Mouse (Mus musculus): ENCODE data around the gene Mnx1. TPM values are rescaled to one million over a fixed set of nuclear protein-coding genes. Genes with fewer than 3 reads are reported as not detected.
"Not testable (repeated sequence)": the region's sequence is repeated elsewhere in the genome, so short reads cannot be mapped to it uniquely, and the experiment has no call there.

Gene Mnx1
- polyA plus RNA-seq, 1 experiment from 2014 or later = not detected

GRCm38 (mm10) chr5:29456895-29457656 lies 21.2 kb downstream of the Mnx1 start:
- no peaks in the 10 kb centered on the region for H3K9me3 ChIP-seq (replicated peaks; ENCODE audit: control insufficient read depth, low read length)
- no peak overlapping the region for H3K4me2 ChIP-seq
- no peak overlapping the region for H3K9ac ChIP-seq (ENCODE audit: low read depth, low read length)
- peaks cover 5% of the 10 kb centered on the region; the same call in 1 of the 2 replicates for H3K36me3 ChIP-seq (ENCODE audit: control insufficient read depth, insufficient read depth, low read length)
- H3K4me1 ChIP-seq (ENCODE audit: control insufficient read depth, insufficient read depth, low read length) = no peaks in the 10 kb centered on the region
- H3K4me3 ChIP-seq (ENCODE audit: low read depth, low read length) = no peak overlapping the region
- no peak overlapping the region for H3K27ac ChIP-seq (ENCODE audit: low read depth, low read length)
- no peaks in the 10 kb centered on the region for H3K27me3 ChIP-seq (ENCODE audit: control insufficient read depth, insufficient read depth, low read length)
- no peak for ATAC-seq (replicated peaks; ENCODE audit: insufficient number of reproducible peaks, low FRiP score, low TSS enrichment)
- WGBS (ENCODE audit: insufficient replicate concordance) = 69% methylated on average over 5 of the region's 5 CpGs

- H3K27me3 ChIP-seq (ENCODE audit: control insufficient read depth, insufficient read depth, low read length) = no peaks in the 10 kb centered on the region
- H3K4me3 ChIP-seq (ENCODE audit: low read depth, low read length) = no peak overlapping the region
- no peak for ATAC-seq (replicated peaks; ENCODE audit: insufficient number of reproducible peaks, low FRiP score, low TSS enrichment)
- H3K9me3 ChIP-seq (replicated peaks; ENCODE audit: control insufficient read depth, low read length) = no peaks in the 10 kb centered on the region
- peaks cover 21% of the 10 kb centered on the region for H3K36me3 ChIP-seq (ENCODE audit: control insufficient read depth, insufficient read depth, low read length)
- no peak overlapping the region for H3K27ac ChIP-seq (ENCODE audit: low read depth, low read length)
- H3K4me2 ChIP-seq = no peak overlapping the region
- 74% methylated on average over 4 of the region's 4 CpGs for WGBS (ENCODE audit: insufficient replicate concordance)
- H3K4me1 ChIP-seq (ENCODE audit: control insufficient read depth, insufficient read depth, low read length) = no peaks in the 10 kb centered on the region
- H3K9ac ChIP-seq (ENCODE audit: low read depth, low read length) = no peak overlapping the region
Observed at GRCm38 (mm10) chr5:29452352-29452751, 25.9 kb downstream of the Mnx1 start.

GRCm38 (mm10) chr5:29445275-29445674 lies 33.0 kb downstream of the Mnx1 start:
- no peak overlapping the region for H3K27ac ChIP-seq (ENCODE audit: low read depth, low read length)
- no peak overlapping the region for H3K4me3 ChIP-seq (ENCODE audit: low read depth, low read length)
- WGBS (ENCODE audit: insufficient replicate concordance) = 93% methylated on average over 2 of the region's 2 CpGs

DNA sequence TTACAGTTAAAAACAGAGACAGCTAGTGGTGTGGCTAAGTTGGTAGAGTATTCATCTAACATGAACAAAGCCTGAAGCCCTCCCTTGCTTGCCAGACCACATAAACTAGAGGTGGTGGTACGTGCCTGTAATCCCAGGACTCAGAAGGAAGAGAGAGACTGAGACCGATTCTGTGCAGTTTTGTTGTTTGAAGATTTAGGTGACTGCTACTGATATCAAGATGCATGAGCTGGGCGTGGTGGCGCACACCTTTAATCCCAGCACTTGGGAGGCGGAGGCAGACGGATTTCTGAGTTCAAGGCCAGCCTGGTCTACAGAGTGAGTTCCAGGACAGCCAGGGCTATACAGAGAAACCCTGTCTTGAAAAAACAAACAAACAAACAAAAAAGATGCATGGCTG lies 41.5 kb downstream of the Mnx1 start:
- H3K27ac ChIP-seq (ENCODE audit: low read depth, low read length); H3K27me3 ChIP-seq (ENCODE audit: control insufficient read depth, insufficient read depth, low read length); H3K4me2 ChIP-seq; ATAC-seq (replicated peaks; ENCODE audit: insufficient number of reproducible peaks, low FRiP score, low TSS enrichment); H3K4me1 ChIP-seq (ENCODE audit: control insufficient read depth, insufficient read depth, low read length); H3K4me3 ChIP-seq (ENCODE audit: low read depth, low read length); H3K9ac ChIP-seq (ENCODE audit: low read depth, low read length); H3K9me3 ChIP-seq (replicated peaks; ENCODE audit: control insufficient read depth, low read length): not testable (repeated sequence)
- 89% methylated on average over 6 of the region's 6 CpGs for WGBS (ENCODE audit: insufficient replicate concordance)
- peaks cover 22% of the 10 kb centered on the region for H3K36me3 ChIP-seq (ENCODE audit: control insufficient read depth, insufficient read depth, low read length)

More at GRCm38 (mm10) chr5:29445275-29445674, 33.0 kb downstream of the Mnx1 start:
- ATAC-seq (replicated peaks; ENCODE audit: insufficient number of reproducible peaks, low FRiP score, low TSS enrichment) = no peak
- H3K27me3 ChIP-seq (ENCODE audit: control insufficient read depth, insufficient read depth, low read length) = no peaks in the 10 kb centered on the region
- no peaks in the 10 kb centered on the region for H3K9me3 ChIP-seq (replicated peaks; ENCODE audit: control insufficient read depth, low read length)
- no peak overlapping the region for H3K9ac ChIP-seq (ENCODE audit: low read depth, low read length)
- H3K36me3 ChIP-seq (ENCODE audit: control insufficient read depth, insufficient read depth, low read length) = peaks cover 45% of the 10 kb centered on the region
- H3K4me2 ChIP-seq = no peak overlapping the region
- H3K4me1 ChIP-seq (ENCODE audit: control insufficient read depth, insufficient read depth, low read length) = no peaks in the 10 kb centered on the region

GRCm38 (mm10) chr5:29435491-29435890 lies 42.8 kb downstream of the Mnx1 start:
- peaks cover 9% of the 10 kb centered on the region for H3K4me1 ChIP-seq (ENCODE audit: control insufficient read depth, insufficient read depth, low read length)
- H3K27ac ChIP-seq (ENCODE audit: low read depth, low read length) = no peak overlapping the region
- H3K4me3 ChIP-seq (ENCODE audit: low read depth, low read length) = peak overlapping the region; percentile 94
- no peak for ATAC-seq (replicated peaks; ENCODE audit: insufficient number of reproducible peaks, low FRiP score, low TSS enrichment)
- H3K36me3 ChIP-seq (ENCODE audit: control insufficient read depth, insufficient read depth, low read length) = peaks cover 13% of the 10 kb centered on the region
- WGBS (ENCODE audit: insufficient replicate concordance) = 36% methylated on average over 8 of the region's 8 CpGs
- H3K4me2 ChIP-seq = peak overlapping the region; percentile 92
- H3K9me3 ChIP-seq (replicated peaks; ENCODE audit: control insufficient read depth, low read length) = no peaks in the 10 kb centered on the region
- peaks cover 3% of the 10 kb centered on the region for H3K27me3 ChIP-seq (ENCODE audit: control insufficient read depth, insufficient read depth, low read length)
- peak overlapping the region; percentile 91 for H3K9ac ChIP-seq (ENCODE audit: low read depth, low read length)

GRCm38 (mm10) chr5:29434872-29435358 lies 43.4 kb downstream of the Mnx1 start:
- H3K4me3 ChIP-seq (ENCODE audit: low read depth, low read length) = peak overlapping the region; percentile 94
- H3K27me3 ChIP-seq (ENCODE audit: control insufficient read depth, insufficient read depth, low read length) = peaks cover 3% of the 10 kb centered on the region
- peak overlapping the region; percentile 91 for H3K9ac ChIP-seq (ENCODE audit: low read depth, low read length)
- H3K4me1 ChIP-seq (ENCODE audit: control insufficient read depth, insufficient read depth, low read length) = peaks cover 9% of the 10 kb centered on the region
- H3K27ac ChIP-seq (ENCODE audit: low read depth, low read length) = peak overlapping the region; percentile 50; the same call in 1 of the 2 replicates
- H3K4me2 ChIP-seq = peak overlapping the region; percentile 92
- ATAC-seq (replicated peaks; ENCODE audit: insufficient number of reproducible peaks, low FRiP score, low TSS enrichment) = peak; percentile 61; the same call in 1 of the 2 replicates
- no peaks in the 10 kb centered on the region for H3K9me3 ChIP-seq (replicated peaks; ENCODE audit: control insufficient read depth, low read length)
- peaks cover 12% of the 10 kb centered on the region for H3K36me3 ChIP-seq (ENCODE audit: control insufficient read depth, insufficient read depth, low read length)
- under 1% methylated on average over 48 of the region's 48 CpGs for WGBS (ENCODE audit: insufficient replicate concordance)

GRCm38 (mm10) chr5:29434228-29434871 lies 43.9 kb downstream of the Mnx1 start, which contains the start of gene Nom1:
Gene Nom1, plus strand, starts transcription at chr5:29434664.
- ATAC-seq (replicated peaks; ENCODE audit: insufficient number of reproducible peaks, low FRiP score, low TSS enrichment) = peak; percentile 87
- Histone ChIP-seq H3K27ac (ENCODE audit: low read depth, low read length) (peak within 1 kb of the TSS; percentile 50; the same call in 1 of the 2 replicates), H3K4me3 (ENCODE audit: low read depth, low read length) (peak within 1 kb of the TSS; percentile 94), H3K27me3 (ENCODE audit: control insufficient read depth, insufficient read depth, low read length) (peaks cover 3% of the 10 kb centered on the region), H3K4me2 (peak within 1 kb of the TSS; percentile 92), H3K4me1 (ENCODE audit: control insufficient read depth, insufficient read depth, low read length) (peaks cover 9% of the 10 kb centered on the region), H3K9me3 (replicated peaks; ENCODE audit: control insufficient read depth, low read length) (no peaks in the 10 kb centered on the region), H3K36me3 (ENCODE audit: control insufficient read depth, insufficient read depth, low read length) (peaks cover 10% of the 10 kb centered on the region; the same call in 1 of the 2 replicates), H3K9ac (ENCODE audit: low read depth, low read length) (peak within 1 kb of the TSS; percentile 91)
- WGBS (ENCODE audit: insufficient replicate concordance) = 5% methylated on average over 29 of the region's 29 CpGs

DNA sequence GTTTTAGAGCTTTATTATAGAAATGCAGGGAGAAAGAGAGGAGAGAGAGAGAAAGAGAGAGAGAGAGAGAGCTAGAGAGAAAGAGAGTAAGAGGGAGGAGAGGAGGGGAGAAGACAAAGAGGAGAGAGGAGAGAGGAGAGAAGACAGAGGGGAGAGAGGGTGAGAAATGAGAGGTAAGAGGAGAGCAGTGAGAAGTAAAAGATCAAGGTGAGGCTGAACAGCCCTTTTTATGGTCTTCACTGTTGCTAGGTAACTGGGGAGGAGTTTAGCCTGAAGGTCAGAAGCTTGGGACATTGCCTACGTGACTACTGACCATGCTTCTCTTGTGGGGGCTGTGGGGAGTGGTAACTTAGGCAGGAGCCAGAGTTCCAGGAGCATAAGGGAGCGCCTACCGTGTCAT lies 54.9 kb downstream of the Mnx1 start:
- H3K4me3 ChIP-seq (ENCODE audit: low read depth, low read length); H3K27ac ChIP-seq (ENCODE audit: low read depth, low read length); H3K27me3 ChIP-seq (ENCODE audit: control insufficient read depth, insufficient read depth, low read length); ATAC-seq (replicated peaks; ENCODE audit: insufficient number of reproducible peaks, low FRiP score, low TSS enrichment); H3K4me1 ChIP-seq (ENCODE audit: control insufficient read depth, insufficient read depth, low read length); H3K4me2 ChIP-seq; H3K9ac ChIP-seq (ENCODE audit: low read depth, low read length); H3K9me3 ChIP-seq (replicated peaks; ENCODE audit: control insufficient read depth, low read length); H3K36me3 ChIP-seq (ENCODE audit: control insufficient read depth, insufficient read depth, low read length): not testable (repeated sequence)
- 63% methylated on average over 3 of the region's 3 CpGs for WGBS (ENCODE audit: insufficient replicate concordance)
